Mouse (Mus musculus) CH12.LX (cell line): ENCODE results near the gene Frmd8.

Experiments used
- CTCF ChIP-seq, 2 experiments: IDR thresholded peaks in 1 of 2; conservative IDR thresholded peaks in 1 of 2; 2 replicates each; pipeline ENCODE4 v1.5.1; 2011 to 2012; ENCODE audit warnings: low read depth in 2 of 2, low read length in 2 of 2, improper control_type of control experiment in 1 of 2, inconsistent platforms in 1 of 2, mild to moderate bottlenecking in 1 of 2, moderate library complexity in 1 of 2
- ELF1 ChIP-seq: IDR thresholded peaks from 2 replicates; pipeline ENCODE4 v1.6.1; 2014; ENCODE audit warnings: low read depth, mild to moderate bottlenecking, inconsistent platforms, low read length, improper control_type of control experiment
- EP300 ChIP-seq: IDR thresholded peaks from 2 replicates; pipeline ENCODE4 v1.6.1; 2011; ENCODE audit warnings: low read length, improper control_type of control experiment
- GABPA ChIP-seq: IDR thresholded peaks from 2 replicates; pipeline ENCODE4 v1.6.1; 2012; ENCODE audit warnings: low read depth, low read length, improper control_type of control experiment, inconsistent platforms; ENCODE audit not compliant: insufficient replicate concordance
- MAX ChIP-seq: IDR thresholded peaks from 2 replicates; pipeline ENCODE4 v1.6.1; 2011; ENCODE audit warnings: low read length, improper control_type of control experiment
- MAZ ChIP-seq: IDR thresholded peaks from 2 replicates; pipeline ENCODE4 v1.6.1; 2012; ENCODE audit warnings: low read depth, mild to moderate bottlenecking, inconsistent platforms, low read length, improper control_type of control experiment, moderate library complexity
- NELFE ChIP-seq: IDR thresholded peaks from 2 replicates; pipeline ENCODE4 v1.6.1; 2011; ENCODE audit warnings: low read depth, low read length, improper control_type of control experiment
- POLR2A ChIP-seq: IDR thresholded peaks from 2 replicates; pipeline ENCODE4 v1.6.1; 2011; ENCODE audit warnings: low read depth, mild to moderate bottlenecking, improper control_type of control experiment, low read length

DNA sequence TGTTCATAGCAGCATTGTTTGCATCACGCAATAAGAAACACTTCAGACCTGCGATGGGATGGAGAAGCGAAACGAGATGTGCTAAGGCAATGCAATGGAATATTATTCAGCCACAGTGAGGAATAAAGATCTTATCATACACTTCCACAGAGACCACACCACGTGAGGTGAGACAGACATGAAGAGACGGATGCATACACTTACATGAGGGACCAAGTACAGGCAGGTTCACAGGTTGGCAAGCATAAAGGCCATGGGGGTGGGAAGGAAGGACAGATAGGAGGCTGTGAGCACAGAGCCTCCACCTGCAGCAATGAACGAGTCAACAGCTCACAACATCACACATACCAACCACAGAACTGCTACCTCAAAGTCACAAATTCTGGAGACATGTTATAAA, 44.3 kb downstream of the Frmd8 start:
- no peak for TF ChIP-seq CTCF (conservative IDR thresholded peaks at IDR 0.05 in 1 of 2, IDR thresholded peaks at IDR 0.05 in 1 of 2; ENCODE audit: low read depth in 2 of 2, low read length in 2 of 2)
- no peak for TF ChIP-seq MAX
- TF ChIP-seq POLR2A = no peak
- no peak for TF ChIP-seq MAZ
- no peak for TF ChIP-seq EP300
- TF ChIP-seq NELFE = no peak
- TF ChIP-seq ELF1 = no peak
- no peak for TF ChIP-seq GABPA
